Mouse (Mus musculus) macrophage (primary cell): ENCODE measurements around the gene Arid3a. TPM values are rescaled to one million over a fixed set of nuclear protein-coding genes. Genes with fewer than 3 reads are reported as not detected.

Source experiments
- H3K27ac ChIP-seq: fragments of 350-480 bp; formaldehyde crosslinking; 2 replicates; pipeline ENCODE4 v1.9.0; 2021
- H3K36me3 ChIP-seq: fragments of 350-480 bp; formaldehyde crosslinking; 2 replicates; pipeline ENCODE4 v1.9.0; 2021; ENCODE audit errors: inconsistent target
- H3K4me3 ChIP-seq: fragments of 350-480 bp; formaldehyde crosslinking; 2 replicates; pipeline ENCODE4 v1.9.0; 2021; ENCODE audit errors: inconsistent target
- H3K79me2 ChIP-seq: fragments of 350-480 bp; formaldehyde crosslinking; 2 replicates; pipeline ENCODE4 v1.9.0; 2021; ENCODE audit errors: inconsistent target
- WGBS: methylation state at CpG from one replicate; pipeline ENCODE4 v1.1.7; 2026; ENCODE audit warnings: inconsistent platforms; ENCODE audit not compliant: missing documents; 5-methylcytosine and 5-hydroxymethylcytosine counted together
- polyA plus RNA-seq: library from polyadenylated mRNA; stranded (reverse); fragments of 250-400 nt; gene quantifications from 3 replicates; pipeline ENCODE4 v1.2.4, GENCODE M21; 2018; ENCODE audit warnings: inconsistent platforms

Gene Arid3a
- polyA plus RNA-seq, 1 experiment from 2014 or later: 37.4 TPM

GRCm38 (mm10) chr10:79976722-79977107 is 49.9 kb downstream of the Arid3a start:
- no peak overlapping the region for H3K27ac ChIP-seq
- H3K79me2 ChIP-seq: peaks cover 30% of the 10 kb centered on the region
- H3K36me3 ChIP-seq: peaks cover 27% of the 10 kb centered on the region; the same call in 1 of the 2 replicates
- WGBS: over 99% methylated on average over 25 of the region's 36 CpGs
- H3K4me3 ChIP-seq: no peak overlapping the region

- Histone ChIP-seq H3K36me3 (peaks cover 27% of the 10 kb centered on the region; the same call in 1 of the 2 replicates), H3K27ac (no peak overlapping the region), H3K4me3 (no peak overlapping the region), H3K79me2 (peaks cover 36% of the 10 kb centered on the region)
- whole genome bisulfite sequencing: 96% methylated on average over 16 of the region's 28 CpGs
These were observed 50.5 kb downstream of the Arid3a start for GRCm38 (mm10) chr10:79977324-79977723.

- peaks cover 44% of the 10 kb centered on the region for H3K79me2 ChIP-seq
- H3K36me3 ChIP-seq: peaks cover 27% of the 10 kb centered on the region; the same call in 1 of the 2 replicates
- H3K27ac ChIP-seq: no peak overlapping the region
- 92% methylated on average over 19 of the region's 21 CpGs for WGBS
- no peak overlapping the region for H3K4me3 ChIP-seq
These were observed 51.2 kb downstream of the Arid3a start for GRCm38 (mm10) chr10:79978061-79978460.

GRCm38 (mm10) chr10:79979401-79980155 is 52.7 kb downstream of the Arid3a start:
- peaks cover 51% of the 10 kb centered on the region for H3K79me2 ChIP-seq
- WGBS: 95% methylated on average over 22 of the region's 22 CpGs
- H3K4me3 ChIP-seq: no peak overlapping the region
- peaks cover 27% of the 10 kb centered on the region; the same call in 1 of the 2 replicates for H3K36me3 ChIP-seq
- no peak overlapping the region for H3K27ac ChIP-seq

GRCm38 (mm10) chr10:79983205-79983604 is 56.4 kb downstream of the Arid3a start:
- Histone ChIP-seq H3K27ac (peak overlapping the region; percentile 46), H3K79me2 (peaks cover 51% of the 10 kb centered on the region), H3K4me3 (peak overlapping the region; percentile 74), H3K36me3 (peaks cover 13% of the 10 kb centered on the region; the same call in 1 of the 2 replicates)
- WGBS: 75% methylated on average over 5 of the region's 5 CpGs

- peak overlapping the region; percentile 74 for H3K4me3 ChIP-seq
- H3K79me2 ChIP-seq: peaks cover 51% of the 10 kb centered on the region
- WGBS: under 1% methylated on average over 21 of the region's 21 CpGs
- peak overlapping the region; percentile 46 for H3K27ac ChIP-seq
- H3K36me3 ChIP-seq: peaks cover 10% of the 10 kb centered on the region; the same call in 1 of the 2 replicates
These were observed 56.8 kb downstream of the Arid3a start for GRCm38 (mm10) chr10:79983670-79984069.

GRCm38 (mm10) chr10:79984195-79984816 is 57.5 kb downstream of the Arid3a start, which contains the start of gene Tmem259:
Tmem259 (minus strand) TSS chr10:79984330.
- Histone ChIP-seq H3K36me3 (peaks cover 3% of the 10 kb centered on the region; the same call in 1 of the 2 replicates), H3K27ac (peak within 1 kb of the TSS; percentile 93)
- WGBS: 0% methylated on average over 27 of the region's 49 CpGs

GRCm38 (mm10) chr10:79984871-79985270 is 58.0 kb downstream of the Arid3a start:
- Histone ChIP-seq H3K27ac (peak overlapping the region; percentile 93), H3K36me3 (peaks cover under 1% of the 10 kb centered on the region; the same call in 1 of the 2 replicates), H3K4me3 (peak overlapping the region; percentile 55), H3K79me2 (peaks cover 40% of the 10 kb centered on the region)
- WGBS: under 1% methylated on average over 20 of the region's 22 CpGs

More at GRCm38 (mm10) chr10:79984195-79984816, 57.5 kb downstream of the Arid3a start, which contains the start of gene Tmem259:
- Histone ChIP-seq H3K4me3 (peak within 1 kb of the TSS; percentile 74), H3K79me2 (peaks cover 45% of the 10 kb centered on the region)

GRCm38 (mm10) chr10:79985334-79986231 is 58.7 kb downstream of the Arid3a start:
- H3K27ac ChIP-seq: peak overlapping the region; percentile 93
- 4% methylated on average over 32 of the region's 35 CpGs for WGBS
- H3K79me2 ChIP-seq: peaks cover 32% of the 10 kb centered on the region
- peak overlapping the region; percentile 55 for H3K4me3 ChIP-seq
- no peaks in the 10 kb centered on the region for H3K36me3 ChIP-seq

GRCm38 (mm10) chr10:79986232-79986878 is 59.5 kb downstream of the Arid3a start:
- Histone ChIP-seq H3K79me2 (peaks cover 25% of the 10 kb centered on the region), H3K27ac (peak overlapping the region; percentile 93), H3K4me3 (peak overlapping the region; percentile 55; the same call in 1 of the 2 replicates), H3K36me3 (no peaks in the 10 kb centered on the region)
- 23% methylated on average over 6 of the region's 6 CpGs for WGBS

GRCm38 (mm10) chr10:79986963-79987362 is 60.1 kb downstream of the Arid3a start:
- whole genome bisulfite sequencing: 2% methylated on average over 11 of the region's 11 CpGs
- Histone ChIP-seq H3K79me2 (peaks cover 19% of the 10 kb centered on the region), H3K4me3 (no peak overlapping the region), H3K27ac (peak overlapping the region; percentile 93), H3K36me3 (no peaks in the 10 kb centered on the region)

- no peak overlapping the region for H3K27ac ChIP-seq
- H3K79me2 ChIP-seq: peaks cover 9% of the 10 kb centered on the region
- 31% methylated on average over 27 of the region's 27 CpGs for WGBS
- no peak overlapping the region for H3K4me3 ChIP-seq
- H3K36me3 ChIP-seq: no peaks in the 10 kb centered on the region
These were observed 61.1 kb downstream of the Arid3a start for GRCm38 (mm10) chr10:79987771-79988505.
